Mouse (Mus musculus) kidney, embryonic 16.5 days (tissue): ENCODE data around the gene Trip13. TPM values are rescaled to one million over a fixed set of nuclear protein-coding genes. Genes with fewer than 3 reads are reported as not detected.

Experiments
- ATAC-seq: fragments of 200-750 bp; cut with Nextera tagmentation; 2 replicates; pipeline ENCODE4 v1.8.0; 2017; ENCODE audit warnings: moderate TSS enrichment; ENCODE audit not compliant: low FRiP score, low TSS enrichment
- H3K27ac ChIP-seq: fragments of 300-500 bp; sonication (generic); 2 replicates; pipeline ENCODE4 v1.5.1; 2014; ENCODE audit warnings: low read length
- H3K27me3 ChIP-seq: fragments of 300-500 bp; sonication (generic); 2 replicates; pipeline ENCODE4 v1.6.1; 2014; ENCODE audit warnings: low read length, control low read depth, mixed read lengths; ENCODE audit not compliant: insufficient read depth
- H3K36me3 ChIP-seq: fragments of 300-500 bp; sonication (generic); 2 replicates; pipeline ENCODE4 v1.6.1; 2014; ENCODE audit warnings: low read length, control low read depth, mixed read lengths; ENCODE audit not compliant: insufficient read depth
- H3K4me1 ChIP-seq: fragments of 300-500 bp; sonication (generic); 2 replicates; pipeline ENCODE4 v1.6.1; 2014; ENCODE audit warnings: low read length, control low read depth, mixed read lengths; ENCODE audit not compliant: insufficient read depth
- H3K4me2 ChIP-seq: fragments of 300-500 bp; sonication (generic); replicated peaks from 2 replicates; pipeline ENCODE4 v1.6.1; 2014; ENCODE audit warnings: low read depth, low read length
- H3K4me3 ChIP-seq: fragments of 300-500 bp; sonication (generic); 2 replicates; pipeline ENCODE4 v1.5.1; 2014; ENCODE audit warnings: mild to moderate bottlenecking, low read length
- H3K9ac ChIP-seq: fragments of 300-500 bp; sonication (generic); replicated peaks from 2 replicates; pipeline ENCODE4 v1.6.1; 2014; ENCODE audit warnings: low read length
- H3K9me3 ChIP-seq: fragments of 300-500 bp; sonication (generic); 2 replicates; pipeline ENCODE4 v1.6.1; 2016; ENCODE audit warnings: low read length, control low read depth
- WGBS: fragments of 180-500 bp; shearing (Covaris S2); extraction: QIAGEN DNeasy Blood & Tissue Kit; methylation state at CpG from one replicate; pipeline ENCODE4 v1.1.7; 2014; 5-methylcytosine and 5-hydroxymethylcytosine counted together
- polyA plus RNA-seq: library from polyadenylated mRNA; unstranded; fragments of >200 nt; fragmentation: Nextera tagmentation; extraction: Ambion mirVana; gene quantifications from 2 replicates; pipeline ENCODE4 v1.2.1, GENCODE M21; 2015

Trip13 gene
- polyA plus RNA-seq, 1 experiment from 2014 or later: 45.9 TPM

- Histone ChIP-seq H3K27ac (peak overlapping the region; percentile 73), H3K9ac (no peak overlapping the region), H3K9me3 (no peaks in the 10 kb centered on the region), H3K4me3 (no peak overlapping the region), H3K27me3 (no peaks in the 10 kb centered on the region), H3K4me2 (no peak overlapping the region), H3K4me1 (peaks cover under 1% of the 10 kb centered on the region; the same call in 1 of the 2 replicates), H3K36me3 (no peaks in the 10 kb centered on the region)
- WGBS: 47% methylated on average over 6 of the region's 6 CpGs
- ATAC-seq: peak; percentile 79
These were observed 44.9 kb downstream of the Trip13 start for GRCm38 (mm10) chr13:73892493-73893178.

- 63% methylated on average over 4 of the region's 4 CpGs for WGBS
- Histone ChIP-seq H3K9me3 (no peaks in the 10 kb centered on the region), H3K9ac (no peak overlapping the region), H3K4me2 (no peak overlapping the region), H3K27me3 (no peaks in the 10 kb centered on the region), H3K4me3 (no peak overlapping the region), H3K4me1 (no peaks in the 10 kb centered on the region; the same call in 1 of the 2 replicates), H3K27ac (no peak overlapping the region; the same call in 1 of the 2 replicates), H3K36me3 (no peaks in the 10 kb centered on the region)
- peak; percentile 72 for ATAC-seq
These were observed 50.1 kb downstream of the Trip13 start for GRCm38 (mm10) chr13:73887415-73887874.

- no peak for ATAC-seq
These were observed 51.0 kb downstream of the Trip13 start for GRCm38 (mm10) chr13:73886601-73887000.

GRCm38 (mm10) chr13:73886066-73886465 lies 51.5 kb downstream of the Trip13 start:
- no peaks in the 10 kb centered on the region for H3K27me3 ChIP-seq
- no peaks in the 10 kb centered on the region for H3K9me3 ChIP-seq
- no peak overlapping the region for H3K4me2 ChIP-seq
- no peak overlapping the region for H3K4me3 ChIP-seq
- H3K9ac ChIP-seq: no peak overlapping the region
- WGBS: 81% methylated on average over 4 of the region's 4 CpGs
- H3K4me1 ChIP-seq: no peaks in the 10 kb centered on the region; the same call in 1 of the 2 replicates
- no peak for ATAC-seq
- no peak overlapping the region for H3K27ac ChIP-seq
- no peaks in the 10 kb centered on the region for H3K36me3 ChIP-seq

More at GRCm38 (mm10) chr13:73886601-73887000, 51.0 kb downstream of the Trip13 start:
- no peaks in the 10 kb centered on the region for H3K9me3 ChIP-seq
- no peaks in the 10 kb centered on the region for H3K36me3 ChIP-seq
- H3K4me2 ChIP-seq: no peak overlapping the region
- WGBS: 51% methylated on average over 5 of the region's 5 CpGs
- H3K9ac ChIP-seq: no peak overlapping the region
- H3K4me3 ChIP-seq: no peak overlapping the region
- no peaks in the 10 kb centered on the region; the same call in 1 of the 2 replicates for H3K4me1 ChIP-seq
- H3K27me3 ChIP-seq: no peaks in the 10 kb centered on the region
- no peak overlapping the region for H3K27ac ChIP-seq

GRCm38 (mm10) chr13:73885656-73886055 lies 51.9 kb downstream of the Trip13 start:
- Histone ChIP-seq H3K36me3 (no peaks in the 10 kb centered on the region), H3K27ac (no peak overlapping the region)

GRCm38 (mm10) chr13:73881347-73881746 lies 56.2 kb downstream of the Trip13 start:
- Histone ChIP-seq H3K27ac (no peak overlapping the region), H3K4me2 (no peak overlapping the region), H3K9me3 (no peaks in the 10 kb centered on the region; the same call in 1 of the 2 replicates), H3K36me3 (no peaks in the 10 kb centered on the region), H3K27me3 (no peaks in the 10 kb centered on the region), H3K4me3 (no peak overlapping the region), H3K4me1 (no peaks in the 10 kb centered on the region; the same call in 1 of the 2 replicates), H3K9ac (no peak overlapping the region)
- no peak for ATAC-seq
- WGBS: 64% methylated on average over 8 of the region's 8 CpGs

More at GRCm38 (mm10) chr13:73885656-73886055, 51.9 kb downstream of the Trip13 start:
- no peak for ATAC-seq
- H3K4me2 ChIP-seq: no peak overlapping the region
- no peak overlapping the region for H3K4me3 ChIP-seq
- H3K4me1 ChIP-seq: no peaks in the 10 kb centered on the region; the same call in 1 of the 2 replicates
- no peaks in the 10 kb centered on the region for H3K9me3 ChIP-seq
- 74% methylated on average over 4 of the region's 4 CpGs for whole genome bisulfite sequencing
- H3K27me3 ChIP-seq: no peaks in the 10 kb centered on the region
- no peak overlapping the region for H3K9ac ChIP-seq

GRCm38 (mm10) chr13:73879824-73880223 lies 57.8 kb downstream of the Trip13 start:
- Histone ChIP-seq H3K4me1 (no peaks in the 10 kb centered on the region), H3K4me3 (no peak overlapping the region), H3K4me2 (no peak overlapping the region), H3K27me3 (no peaks in the 10 kb centered on the region), H3K9ac (no peak overlapping the region), H3K27ac (no peak overlapping the region), H3K36me3 (no peaks in the 10 kb centered on the region), H3K9me3 (no peaks in the 10 kb centered on the region; the same call in 1 of the 2 replicates)
- 89% methylated on average over 5 of the region's 5 CpGs for WGBS
- no peak for ATAC-seq

- no peaks in the 10 kb centered on the region for H3K4me1 ChIP-seq
- no peak overlapping the region for H3K4me2 ChIP-seq
- H3K4me3 ChIP-seq: no peak overlapping the region
These were observed 65.4 kb downstream of the Trip13 start for GRCm38 (mm10) chr13:73872159-73872558.

More at GRCm38 (mm10) chr13:73872159-73872558, 65.4 kb downstream of the Trip13 start:
- Histone ChIP-seq H3K36me3 (no peaks in the 10 kb centered on the region), H3K27ac (no peak overlapping the region), H3K27me3 (no peaks in the 10 kb centered on the region), H3K9me3 (no peaks in the 10 kb centered on the region), H3K9ac (no peak overlapping the region)
- no peak for ATAC-seq
- WGBS: 85% methylated on average over 2 of the region's 2 CpGs
